Mouse (Mus musculus) bone marrow macrophage, adult 2 months (primary cell): Measurements from ENCODE around the gene Atp8a1.

ENCODE experiments used
- CTCF ChIP-seq: IDR thresholded peaks from 2 replicates; pipeline ENCODE4 v1.5.1; 2012; ENCODE audit warnings: low read depth, mild to moderate bottlenecking, low read length, moderate library complexity
- POLR2A ChIP-seq: IDR thresholded peaks from 2 replicates; pipeline ENCODE4 v1.6.1; 2012; ENCODE audit warnings: mild to moderate bottlenecking, low read depth, low read length, borderline replicate concordance

DNA sequence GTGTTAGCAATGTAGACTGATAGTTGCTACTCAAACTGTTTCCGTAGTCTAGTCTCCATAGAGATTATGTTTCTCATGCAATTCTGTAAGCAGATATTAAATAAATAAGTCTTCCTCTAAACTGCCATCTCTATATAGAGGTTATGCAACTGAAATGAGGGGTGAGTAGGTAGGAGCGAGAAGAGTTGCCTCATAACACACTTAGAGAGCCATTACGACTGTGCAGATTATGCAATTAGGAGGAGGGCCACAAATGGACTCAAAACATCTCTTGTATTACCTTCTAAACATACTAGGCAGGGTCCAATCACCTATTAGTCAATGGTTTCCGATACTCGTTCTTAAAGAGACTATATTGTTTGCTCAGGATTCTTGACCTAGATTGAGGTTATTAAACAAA, 23.5 kb downstream of the Atp8a1 start:
- TF ChIP-seq POLR2A (no peak), CTCF (no peak)
